Mouse (Mus musculus): ENCODE results near the gene AU015836. TPM values are rescaled to one million over a fixed set of nuclear protein-coding genes. Genes with fewer than 3 reads are reported as not detected.
"Not testable (repeated sequence)": the region's sequence is repeated elsewhere in the genome, so short reads cannot be mapped to it uniquely, and the experiment has no call there.

AU015836 gene
- polyA plus RNA-seq, 1 experiment from 2014 or later, result not detected

DNA sequence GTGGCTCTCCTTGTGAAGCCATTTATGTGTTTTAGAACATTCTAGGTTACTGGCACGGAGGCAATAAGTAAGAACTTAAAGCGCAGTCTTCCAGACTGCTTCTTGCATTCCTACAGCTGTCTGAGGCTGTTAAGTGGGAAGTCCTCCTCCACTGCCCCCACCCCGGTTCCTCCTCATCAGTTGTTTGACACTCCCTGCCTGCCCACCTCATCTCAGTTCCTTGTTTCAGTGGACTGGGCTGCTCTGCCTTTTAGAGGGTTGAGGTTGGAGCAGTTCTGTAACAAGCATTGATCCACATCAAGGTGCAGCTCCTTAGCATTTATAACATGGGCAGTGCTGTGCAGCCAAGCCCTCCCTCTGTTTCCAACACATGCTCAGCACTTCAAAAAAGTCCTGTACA, 16.6 kb downstream of the AU015836 start:
- ATAC-seq (replicated peaks; ENCODE audit: insufficient number of reproducible peaks, low FRiP score, low TSS enrichment); H3K9me3 ChIP-seq (replicated peaks; ENCODE audit: control insufficient read depth, low read length); H3K9ac ChIP-seq (ENCODE audit: low read depth, low read length); H3K4me1 ChIP-seq (ENCODE audit: control insufficient read depth, insufficient read depth, low read length); H3K27ac ChIP-seq (ENCODE audit: low read depth, low read length); H3K4me2 ChIP-seq; H3K4me3 ChIP-seq (ENCODE audit: low read depth, low read length); H3K36me3 ChIP-seq (ENCODE audit: control insufficient read depth, insufficient read depth, low read length): not testable (repeated sequence)
- peaks cover 15% of the 10 kb centered on the region for H3K27me3 ChIP-seq (ENCODE audit: control insufficient read depth, insufficient read depth, low read length)
- 55% methylated on average over 3 of the region's 3 CpGs for WGBS (ENCODE audit: insufficient replicate concordance)

DNA sequence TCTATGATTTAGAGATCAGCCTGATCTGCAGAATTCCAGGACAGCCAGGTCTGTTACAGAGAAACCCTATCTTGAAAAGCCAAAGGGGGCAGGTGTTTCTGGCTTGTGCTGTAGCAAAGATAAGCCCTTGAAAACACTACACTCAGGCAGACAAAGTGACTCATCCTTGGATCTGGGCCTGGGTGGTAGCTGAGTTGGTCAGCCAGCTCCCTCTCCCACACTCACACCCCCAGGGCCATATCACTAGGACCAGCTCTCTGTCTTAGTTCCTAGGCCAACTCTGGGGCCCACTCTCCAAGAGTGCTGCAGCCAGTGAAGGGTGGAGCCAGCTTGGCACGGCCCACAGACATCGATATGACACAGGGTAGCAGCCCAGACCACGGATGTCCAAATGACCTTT, 38.5 kb downstream of the AU015836 start:
- Histone ChIP-seq H3K4me3 (ENCODE audit: low read depth, low read length) (no peak overlapping the region), H3K27me3 (ENCODE audit: control insufficient read depth, insufficient read depth, low read length) (peaks cover 13% of the 10 kb centered on the region)
- WGBS (ENCODE audit: insufficient replicate concordance), result 75% methylated on average over 3 of the region's 3 CpGs

GRCm38 (mm10) chrX:94009442-94009841, 41.0 kb downstream of the AU015836 start:
- H3K36me3 ChIP-seq (ENCODE audit: control insufficient read depth, insufficient read depth, low read length), result no peaks in the 10 kb centered on the region
- no peaks in the 10 kb centered on the region for H3K9me3 ChIP-seq (replicated peaks; ENCODE audit: control insufficient read depth, low read length)
- H3K9ac ChIP-seq (ENCODE audit: low read depth, low read length), result no peak overlapping the region
- H3K27me3 ChIP-seq (ENCODE audit: control insufficient read depth, insufficient read depth, low read length), result peaks cover 13% of the 10 kb centered on the region
- no peak overlapping the region for H3K4me2 ChIP-seq
- ATAC-seq (replicated peaks; ENCODE audit: insufficient number of reproducible peaks, low FRiP score, low TSS enrichment), result no peak
- H3K4me3 ChIP-seq (ENCODE audit: low read depth, low read length), result no peak overlapping the region
- H3K4me1 ChIP-seq (ENCODE audit: control insufficient read depth, insufficient read depth, low read length), result no peaks in the 10 kb centered on the region
- 68% methylated on average over 3 of the region's 3 CpGs for WGBS (ENCODE audit: insufficient replicate concordance)
- H3K27ac ChIP-seq (ENCODE audit: low read depth, low read length), result no peak overlapping the region

More for the DNA sequence above, 38.5 kb downstream of the AU015836 start:
- no peak overlapping the region for H3K27ac ChIP-seq (ENCODE audit: low read depth, low read length)
- no peak overlapping the region for H3K9ac ChIP-seq (ENCODE audit: low read depth, low read length)
- peak; percentile 63; the same call in 1 of the 2 replicates for ATAC-seq (replicated peaks; ENCODE audit: insufficient number of reproducible peaks, low FRiP score, low TSS enrichment)
- no peak overlapping the region for H3K4me2 ChIP-seq
- H3K9me3 ChIP-seq (replicated peaks; ENCODE audit: control insufficient read depth, low read length), result no peaks in the 10 kb centered on the region
- H3K4me1 ChIP-seq (ENCODE audit: control insufficient read depth, insufficient read depth, low read length), result no peaks in the 10 kb centered on the region
- H3K36me3 ChIP-seq (ENCODE audit: control insufficient read depth, insufficient read depth, low read length), result no peaks in the 10 kb centered on the region

DNA sequence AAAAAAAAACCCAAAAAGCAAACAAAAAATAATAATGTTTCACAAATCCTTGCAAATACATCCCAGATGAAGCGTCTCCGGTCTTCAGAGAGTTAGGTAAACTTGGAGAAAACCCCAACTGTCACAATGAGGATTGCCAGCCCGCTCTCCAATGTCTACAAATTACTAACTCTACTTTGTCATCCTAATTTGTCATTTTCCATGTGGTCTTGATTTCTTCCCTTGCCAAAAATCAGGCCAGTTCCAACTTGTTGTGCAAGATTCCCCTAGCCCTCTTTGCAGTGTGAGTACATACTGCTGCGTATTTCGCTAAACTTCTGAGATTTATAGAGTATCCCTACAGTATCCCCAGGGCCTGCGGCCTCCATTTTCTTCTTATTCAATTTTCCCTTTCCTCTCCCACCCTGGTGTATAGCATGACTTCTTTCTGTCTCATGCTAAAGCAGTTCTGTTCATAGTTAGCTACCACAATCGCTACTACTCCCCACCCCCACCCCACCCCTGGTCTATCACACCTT, 43.3 kb downstream of the AU015836 start:
- Histone ChIP-seq H3K4me2 (no peak overlapping the region), H3K27ac (ENCODE audit: low read depth, low read length) (no peak overlapping the region), H3K4me1 (ENCODE audit: control insufficient read depth, insufficient read depth, low read length) (no peaks in the 10 kb centered on the region), H3K4me3 (ENCODE audit: low read depth, low read length) (no peak overlapping the region), H3K27me3 (ENCODE audit: control insufficient read depth, insufficient read depth, low read length) (peaks cover 23% of the 10 kb centered on the region), H3K36me3 (ENCODE audit: control insufficient read depth, insufficient read depth, low read length) (no peaks in the 10 kb centered on the region), H3K9ac (ENCODE audit: low read depth, low read length) (no peak overlapping the region), H3K9me3 (replicated peaks; ENCODE audit: control insufficient read depth, low read length) (no peaks in the 10 kb centered on the region)
- no peak for ATAC-seq (replicated peaks; ENCODE audit: insufficient number of reproducible peaks, low FRiP score, low TSS enrichment)
- 84% methylated on average over 7 of the region's 7 CpGs for WGBS (ENCODE audit: insufficient replicate concordance)

DNA sequence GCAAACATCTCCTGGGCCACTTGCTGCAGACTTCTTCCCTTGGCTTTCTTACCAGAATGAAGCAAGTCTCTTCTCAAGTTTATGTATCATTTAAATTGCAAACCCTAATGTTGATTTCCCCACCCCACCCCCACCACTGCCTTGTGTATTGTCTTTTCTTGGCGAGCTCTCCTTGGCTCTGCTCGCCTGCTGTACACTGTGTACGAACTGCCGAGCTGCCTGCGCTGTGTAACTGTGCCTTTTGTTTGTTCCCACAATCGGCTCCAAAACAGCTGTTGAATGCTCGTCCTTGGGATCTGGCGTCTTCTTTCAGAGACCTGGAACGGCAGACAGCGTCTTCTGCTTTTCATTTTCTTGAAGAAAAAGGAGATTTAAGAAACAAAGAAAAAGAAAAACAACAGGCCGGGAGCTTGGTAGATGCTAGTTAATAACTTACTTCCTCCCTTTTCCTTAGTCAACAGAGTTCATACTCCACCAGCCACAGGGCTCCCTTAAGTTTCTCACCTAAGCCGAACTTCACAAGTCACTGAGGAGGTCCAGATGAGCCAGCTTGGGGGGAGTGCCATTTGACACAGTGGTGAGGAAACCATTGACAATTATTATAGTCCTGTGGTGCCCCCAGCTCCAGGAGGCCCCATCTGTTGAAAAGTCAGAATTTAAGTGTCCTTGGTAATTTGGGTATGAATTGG, 44.2 kb downstream of the AU015836 start:
- Histone ChIP-seq H3K4me2 (no peak overlapping the region), H3K27me3 (ENCODE audit: control insufficient read depth, insufficient read depth, low read length) (peaks cover 16% of the 10 kb centered on the region), H3K9ac (ENCODE audit: low read depth, low read length) (no peak overlapping the region), H3K27ac (ENCODE audit: low read depth, low read length) (no peak overlapping the region), H3K36me3 (ENCODE audit: control insufficient read depth, insufficient read depth, low read length) (no peaks in the 10 kb centered on the region), H3K4me3 (ENCODE audit: low read depth, low read length) (no peak overlapping the region), H3K9me3 (replicated peaks; ENCODE audit: control insufficient read depth, low read length) (no peaks in the 10 kb centered on the region), H3K4me1 (ENCODE audit: control insufficient read depth, insufficient read depth, low read length) (no peaks in the 10 kb centered on the region)
- 40% methylated on average over 12 of the region's 12 CpGs for WGBS (ENCODE audit: insufficient replicate concordance)
- no peak for ATAC-seq (replicated peaks; ENCODE audit: insufficient number of reproducible peaks, low FRiP score, low TSS enrichment)

- no peaks in the 10 kb centered on the region for H3K36me3 ChIP-seq (ENCODE audit: control insufficient read depth, insufficient read depth, low read length)
- H3K9ac ChIP-seq (ENCODE audit: low read depth, low read length), result no peak overlapping the region
- H3K4me2 ChIP-seq, result no peak overlapping the region
- 19% methylated on average over 1 of the region's 1 CpGs for WGBS (ENCODE audit: insufficient replicate concordance)
- no peaks in the 10 kb centered on the region for H3K4me1 ChIP-seq (ENCODE audit: control insufficient read depth, insufficient read depth, low read length)
- H3K4me3 ChIP-seq (ENCODE audit: low read depth, low read length), result no peak overlapping the region
- no peaks in the 10 kb centered on the region for H3K9me3 ChIP-seq (replicated peaks; ENCODE audit: control insufficient read depth, low read length)
- no peak for ATAC-seq (replicated peaks; ENCODE audit: insufficient number of reproducible peaks, low FRiP score, low TSS enrichment)
- H3K27me3 ChIP-seq (ENCODE audit: control insufficient read depth, insufficient read depth, low read length), result peaks cover 16% of the 10 kb centered on the region
- no peak overlapping the region for H3K27ac ChIP-seq (ENCODE audit: low read depth, low read length)
Observed at GRCm38 (mm10) chrX:94016891-94017290, 48.4 kb downstream of the AU015836 start.

GRCm38 (mm10) chrX:94022264-94022874, 53.9 kb downstream of the AU015836 start:
- Histone ChIP-seq H3K27ac (ENCODE audit: low read depth, low read length) (no peak overlapping the region), H3K9ac (ENCODE audit: low read depth, low read length) (no peak overlapping the region), H3K4me3 (ENCODE audit: low read depth, low read length) (no peak overlapping the region), H3K4me2 (no peak overlapping the region), H3K4me1 (ENCODE audit: control insufficient read depth, insufficient read depth, low read length) (no peaks in the 10 kb centered on the region), H3K9me3 (replicated peaks; ENCODE audit: control insufficient read depth, low read length) (no peaks in the 10 kb centered on the region), H3K36me3 (ENCODE audit: control insufficient read depth, insufficient read depth, low read length) (no peaks in the 10 kb centered on the region), H3K27me3 (ENCODE audit: control insufficient read depth, insufficient read depth, low read length) (peaks cover 15% of the 10 kb centered on the region)
- WGBS (ENCODE audit: insufficient replicate concordance), result 70% methylated on average over 5 of the region's 5 CpGs
- ATAC-seq (replicated peaks; ENCODE audit: insufficient number of reproducible peaks, low FRiP score, low TSS enrichment), result no peak
